In the genomic region with DNA sequence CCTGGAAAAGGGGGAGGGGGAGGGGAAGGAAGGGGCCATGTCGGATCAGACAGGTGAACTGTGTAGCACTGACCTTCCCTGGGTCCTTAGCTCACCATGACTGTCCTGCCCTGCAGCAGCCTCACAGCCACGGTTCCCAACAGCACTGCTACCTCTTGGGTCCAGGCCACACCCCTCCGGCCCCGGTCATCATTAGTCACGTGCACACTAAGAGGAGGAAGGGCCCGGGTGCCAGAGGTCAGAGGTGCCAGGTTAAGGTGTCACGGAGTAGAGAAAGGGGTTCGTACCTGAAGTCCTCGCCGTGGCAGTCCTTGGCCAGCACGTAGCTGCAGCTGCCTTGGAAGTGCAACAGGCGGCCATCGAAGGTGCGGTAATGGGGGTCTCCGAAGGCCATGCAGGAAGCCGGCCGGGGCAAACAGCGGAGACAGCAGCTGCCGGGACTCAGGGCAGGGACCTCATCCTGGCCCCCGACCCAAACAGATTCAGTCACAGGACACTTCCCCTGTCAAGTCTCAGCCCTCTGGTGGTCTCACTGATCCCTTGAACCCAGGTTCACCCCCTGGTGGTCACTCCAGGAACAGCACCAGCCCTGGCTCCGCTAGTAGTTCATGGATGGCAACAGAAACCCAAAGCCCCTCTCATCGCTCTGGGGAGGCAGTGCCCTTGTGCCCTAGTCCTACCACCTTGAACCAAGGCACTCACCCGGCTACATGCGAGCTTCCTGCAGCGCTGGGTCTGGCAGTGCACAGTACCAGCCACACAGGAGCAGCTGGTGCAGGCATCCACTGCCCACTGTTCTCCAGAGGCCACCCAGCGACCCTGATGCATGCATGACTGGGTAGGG, we compare ENCODE assay signal across 8 mouse cellular contexts. TPM values are rescaled to one million over a fixed set of nuclear protein-coding genes. Genes with fewer than 3 reads are reported as not detected.
DNase-seq lines count a peak whose midpoint lies in the region; ATAC-seq lines count a peak whose summit lies in the region.

No protein-coding gene starts in this region.

- no peak for ATAC-seq in CD4-positive, CD25-positive, alpha-beta regulatory T cell, adult 4 months
- ATAC-seq in forebrain, embryonic 11.5 days (replicated peaks; ENCODE audit: low FRiP score) = peak; percentile 66
- peak; percentile 59 for ATAC-seq in hindbrain, embryonic 13.5 days (ENCODE audit: low FRiP score)

- peak overlapping the region; percentile 58 for H3K4me2 ChIP-seq in forebrain, embryonic 11.5 days (ENCODE audit: low read depth, low read length, severe bottlenecking)
- H3K4me2 ChIP-seq in hindbrain, embryonic 13.5 days = peak overlapping the region; percentile 56

- H3K4me1 ChIP-seq in brown adipose tissue, adult 24 weeks (ENCODE audit: control insufficient read depth, insufficient read depth, insufficient read length, low read length) = no peaks in the 10 kb centered on the region; the same call in 1 of the 2 replicates
- H3K4me1 ChIP-seq in forebrain, embryonic 11.5 days (replicated peaks; ENCODE audit: control insufficient read depth, insufficient read depth, low read length) = no peaks in the 10 kb centered on the region
- H3K4me1 ChIP-seq in hindbrain, embryonic 13.5 days (replicated peaks) = peaks cover 9% of the 10 kb centered on the region

- H3K27ac ChIP-seq in brown adipose tissue, adult 24 weeks (replicated peaks; ENCODE audit: low read depth, low read length) = no peak overlapping the region
- no peak overlapping the region for H3K27ac ChIP-seq in forebrain, embryonic 11.5 days (ENCODE audit: low read depth, low read length)
- no peak overlapping the region for H3K27ac ChIP-seq in hindbrain, embryonic 13.5 days

- intact Hi-C loops in left cerebral cortex, postnatal 4 days (cut with DNase I) = no loop called here

- peak overlapping the region; percentile 47 for H3K4me3 ChIP-seq in brown adipose tissue, adult 24 weeks (ENCODE audit: insufficient read depth, low read depth, low read length)
- H3K4me3 ChIP-seq in forebrain, embryonic 11.5 days (ENCODE audit: low read depth, low read length) = peak overlapping the region; percentile 30
- H3K4me3 ChIP-seq in hindbrain, embryonic 13.5 days = peak overlapping the region; percentile 19

- no peaks in the 10 kb centered on the region for H3K9me3 ChIP-seq in forebrain, embryonic 11.5 days (ENCODE audit: control insufficient read depth, low read length)
- H3K9me3 ChIP-seq in hindbrain, embryonic 13.5 days = no peaks in the 10 kb centered on the region

- 4% methylated on average over 26 of the region's 26 CpGs for WGBS in forebrain, embryonic 11.5 days
- WGBS in hindbrain, embryonic 13.5 days = 4% methylated on average over 26 of the region's 26 CpGs

- peak; percentile 69 for DNase-seq in CD4-positive, CD25-positive, alpha-beta regulatory T cell, adult 2 months (ENCODE audit: low read depth, low spot score)
- peak; percentile 93 for DNase-seq in forebrain, embryonic 11.5 days (ENCODE audit: low spot score)
- DNase-seq in left cerebral cortex, postnatal 4 days = peak; percentile 86
- peak; percentile 86 for DNase-seq in mesoderm, embryonic 11.5 days (ENCODE audit: low read depth, low spot score)
- peak; percentile 35 to 71 for DNase-seq in spleen, adult 18-20 months

- peak overlapping the region; percentile 35; the same call in 1 of the 2 replicates for H3K9ac ChIP-seq in forebrain, embryonic 11.5 days (ENCODE audit: low read length)
- peak overlapping the region; percentile 43; the same call in 1 of the 2 replicates for H3K9ac ChIP-seq in hindbrain, embryonic 13.5 days

- no peaks in the 10 kb centered on the region for H3K36me3 ChIP-seq in forebrain, embryonic 11.5 days (ENCODE audit: control insufficient read depth, insufficient read depth, low read length)
- H3K36me3 ChIP-seq in hindbrain, embryonic 13.5 days = no peaks in the 10 kb centered on the region

- peaks cover 2% of the 10 kb centered on the region; the same call in 1 of the 2 replicates for H3K27me3 ChIP-seq in forebrain, embryonic 11.5 days (ENCODE audit: control insufficient read depth, insufficient read depth, low read length)
- H3K27me3 ChIP-seq in hindbrain, embryonic 13.5 days = peaks cover 43% of the 10 kb centered on the region

RNA-seq across cellular contexts. Expression of a gene that starts 13.7 kb away (rescaled TPM):
- not detected for polyA plus RNA-seq in CD4-positive, CD25-positive, alpha-beta regulatory T cell, adult 4 months (2017; shearing (Covaris generic))
- polyA plus RNA-seq in brown adipose tissue, adult 24 weeks (2012; ENCODE audit: insufficient read depth, insufficient read length, missing spikeins) = not detected in 2 replicates
- 0.29 TPM in 1 of 2 replicates, not detected in the other for polyA plus RNA-seq in forebrain, embryonic 11.5 days (2014; fragmentation: Nextera tagmentation; extraction: Ambion mirVana)
- 0.57 and 1.0 TPM in 2 replicates for polyA plus RNA-seq in hindbrain, embryonic 13.5 days (2015; fragmentation: Nextera tagmentation; extraction: Ambion mirVana)
- total RNA-seq in left cerebral cortex, postnatal 4 days (2021) = under 1 TPM in 1 of 2 experiments, not detected in 1; 0.93 TPM

RNA-seq across cellular contexts. Expression of a gene that starts 17.4 kb away (rescaled TPM):
- polyA plus RNA-seq in CD4-positive, CD25-positive, alpha-beta regulatory T cell, adult 4 months (2017; shearing (Covaris generic)) = 100 to 1,000 TPM; 325 to 332 TPM
- polyA plus RNA-seq in brown adipose tissue, adult 24 weeks (2012; ENCODE audit: insufficient read depth, insufficient read length, missing spikeins) = 252 and 255 TPM in 2 replicates
- 164 and 190 TPM in 2 replicates for polyA plus RNA-seq in forebrain, embryonic 11.5 days (2014; fragmentation: Nextera tagmentation; extraction: Ambion mirVana)
- polyA plus RNA-seq in hindbrain, embryonic 13.5 days (2015; fragmentation: Nextera tagmentation; extraction: Ambion mirVana) = 337 and 340 TPM in 2 replicates
- 100 to 1,000 TPM; 183 to 190 TPM for total RNA-seq in left cerebral cortex, postnatal 4 days (2021)

RNA-seq across cellular contexts. Expression of a gene that starts 22.8 kb away (rescaled TPM):
- polyA plus RNA-seq in CD4-positive, CD25-positive, alpha-beta regulatory T cell, adult 4 months (2017; shearing (Covaris generic)) = under 1 TPM in 1 of 2 experiments, not detected in 1; 0.38 TPM
- polyA plus RNA-seq in brown adipose tissue, adult 24 weeks (2012; ENCODE audit: insufficient read depth, insufficient read length, missing spikeins) = 12.6 and 26.4 TPM in 2 replicates
- 9.6 and 14.4 TPM in 2 replicates for polyA plus RNA-seq in forebrain, embryonic 11.5 days (2014; fragmentation: Nextera tagmentation; extraction: Ambion mirVana)
- 20.1 and 20.5 TPM in 2 replicates for polyA plus RNA-seq in hindbrain, embryonic 13.5 days (2015; fragmentation: Nextera tagmentation; extraction: Ambion mirVana)
- 10 to 100 TPM; 20.6 to 23.8 TPM for total RNA-seq in left cerebral cortex, postnatal 4 days (2021)

RNA-seq across cellular contexts. Expression of a gene that starts 41.5 kb away (rescaled TPM):
- 10 to 100 TPM; 24.8 to 32.7 TPM for polyA plus RNA-seq in CD4-positive, CD25-positive, alpha-beta regulatory T cell, adult 4 months (2017; shearing (Covaris generic))
- polyA plus RNA-seq in brown adipose tissue, adult 24 weeks (2012; ENCODE audit: insufficient read depth, insufficient read length, missing spikeins) = 2.0 and 2.6 TPM in 2 replicates
- polyA plus RNA-seq in forebrain, embryonic 11.5 days (2014; fragmentation: Nextera tagmentation; extraction: Ambion mirVana) = 2.1 and 2.6 TPM in 2 replicates
- polyA plus RNA-seq in hindbrain, embryonic 13.5 days (2015; fragmentation: Nextera tagmentation; extraction: Ambion mirVana) = 2.1 and 2.7 TPM in 2 replicates
- 1 to 10 TPM; 1.1 to 2.1 TPM for total RNA-seq in left cerebral cortex, postnatal 4 days (2021)

RNA-seq across cellular contexts. Expression of a gene that starts 51.9 kb away (rescaled TPM):
- not detected for polyA plus RNA-seq in CD4-positive, CD25-positive, alpha-beta regulatory T cell, adult 4 months (2017; shearing (Covaris generic))
- 1.5 and 3.0 TPM in 2 replicates for polyA plus RNA-seq in brown adipose tissue, adult 24 weeks (2012; ENCODE audit: insufficient read depth, insufficient read length, missing spikeins)
- polyA plus RNA-seq in forebrain, embryonic 11.5 days (2014; fragmentation: Nextera tagmentation; extraction: Ambion mirVana) = 2.4 and 2.6 TPM in 2 replicates
- polyA plus RNA-seq in hindbrain, embryonic 13.5 days (2015; fragmentation: Nextera tagmentation; extraction: Ambion mirVana) = 5.0 and 5.8 TPM in 2 replicates
- 1 to 10 TPM; 4.7 TPM for total RNA-seq in left cerebral cortex, postnatal 4 days (2021)
